Mouse (Mus musculus) testis, adult 2 months (tissue): ENCODE results near the gene Tmub2.

Source experiments
- CTCF ChIP-seq: fragments of 200-500 bp; IDR thresholded peaks from 2 replicates; pipeline ENCODE4 v1.5.1; 2012; ENCODE audit warnings: low read depth, mild to moderate bottlenecking, inconsistent platforms, low read length, moderate library complexity; ENCODE audit not compliant: control insufficient read depth, insufficient read depth, insufficient replicate concordance
- POLR2A ChIP-seq: fragments of 200-500 bp; IDR thresholded peaks from 2 replicates; pipeline ENCODE4 v1.6.1; 2012; ENCODE audit warnings: low read depth, mild to moderate bottlenecking, inconsistent platforms, low read length, moderate library complexity; ENCODE audit not compliant: control insufficient read depth

DNA sequence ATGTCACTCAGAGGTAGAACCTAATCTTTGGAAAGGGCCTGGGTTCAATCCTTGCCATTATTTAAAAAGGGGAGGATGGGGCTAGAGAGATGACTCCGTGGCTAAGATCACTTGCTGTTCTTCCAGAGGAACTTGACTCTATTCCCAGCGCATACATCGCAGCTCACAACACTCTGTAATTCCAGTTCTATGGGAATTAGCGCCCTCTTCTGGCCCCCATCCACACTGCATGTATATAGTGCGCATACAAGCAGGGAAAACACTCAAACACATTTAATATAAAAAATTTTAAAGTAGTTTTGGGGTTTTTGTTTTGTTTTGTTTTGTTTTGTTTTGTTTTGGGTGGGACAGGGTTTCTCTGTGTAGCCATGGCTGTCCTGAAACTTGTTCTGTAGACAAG is 42.9 kb upstream of the Tmub2 start:
- TF ChIP-seq CTCF (no peak; the same call in 1 of the 2 replicates), POLR2A (no peak)
